Mouse (Mus musculus) thymus, adult 2 months (tissue): ENCODE data around the gene Auts2. TPM values are rescaled to one million over a fixed set of nuclear protein-coding genes. Genes with fewer than 3 reads are reported as not detected.

ENCODE experiments used
- DNase-seq: peaks from one replicate; pipeline ENCODE4 v3.0.0; 2021
- H3K27ac ChIP-seq: fragments of 200-500 bp; 2 replicates; pipeline ENCODE4 v1.5.1; 2012; ENCODE audit warnings: low read length, control low read depth; ENCODE audit not compliant: control insufficient read depth, insufficient read depth
- H3K27me3 ChIP-seq: fragments of 200-500 bp; 2 replicates; pipeline ENCODE4 v1.6.1; 2012; ENCODE audit warnings: mild to moderate bottlenecking, low read length, moderate library complexity, mixed read lengths; ENCODE audit not compliant: control insufficient read depth, insufficient read depth
- H3K36me3 ChIP-seq: fragments of 200-500 bp; 2 replicates; pipeline ENCODE4 v1.6.1; 2012; ENCODE audit warnings: mild to moderate bottlenecking, low read length, moderate library complexity; ENCODE audit not compliant: control insufficient read depth, insufficient read depth
- H3K4me1 ChIP-seq: fragments of 200-500 bp; replicated peaks from 2 replicates; pipeline ENCODE4 v1.6.1; 2012; ENCODE audit warnings: low read length; ENCODE audit not compliant: control insufficient read depth, insufficient read depth
- H3K4me3 ChIP-seq: fragments of 200-500 bp; 2 replicates; pipeline ENCODE4 v1.5.1; 2012; ENCODE audit warnings: mild to moderate bottlenecking, low read length, control low read depth, moderate library complexity; ENCODE audit not compliant: control insufficient read depth, insufficient read depth
- CTCF ChIP-seq: fragments of 200-500 bp; IDR thresholded peaks from 2 replicates; pipeline ENCODE4 v1.5.1; 2012; ENCODE audit warnings: mild to moderate bottlenecking, control low read depth, low read length, moderate library complexity, borderline replicate concordance; ENCODE audit not compliant: control insufficient read depth, poor library complexity, insufficient read depth; ENCODE audit errors: extremely low read depth
- POLR2A ChIP-seq: fragments of 200-500 bp; IDR thresholded peaks from 2 replicates; pipeline ENCODE4 v1.6.1; 2012; ENCODE audit warnings: mild to moderate bottlenecking, low read length, control low read depth, moderate library complexity; ENCODE audit not compliant: control insufficient read depth, poor library complexity, insufficient read depth; ENCODE audit errors: extremely low read depth
- WGBS: fragments of 180-500 bp; shearing (Covaris S2); methylation state at CpG from one replicate; pipeline ENCODE4 v1.1.7; 2018; 5-methylcytosine and 5-hydroxymethylcytosine counted together
- polyA plus RNA-seq: library from polyadenylated mRNA; depleted of rRNA; stranded (reverse); fragments of >200 nt; gene quantifications from 2 replicates; pipeline ENCODE4 v1.2.3, GENCODE M21; 2012

Auts2 gene
- polyA plus RNA-seq, 1 experiment = 4.9 TPM

- no peaks in the 10 kb centered on the region for H3K4me1 ChIP-seq
- no peak for TF ChIP-seq CTCF
- no peak for TF ChIP-seq POLR2A
- H3K36me3 ChIP-seq = no peaks in the 10 kb centered on the region
- 81% methylated on average over 1 of the region's 1 CpGs for WGBS
- no peak overlapping the region for H3K27ac ChIP-seq
- no peak for DNase-seq
- no peaks in the 10 kb centered on the region for H3K27me3 ChIP-seq
- no peak overlapping the region for H3K4me3 ChIP-seq
Observed at GRCm38 (mm10) chr5:131546414-131546813, 996.7 kb downstream of the Auts2 start.

DNA sequence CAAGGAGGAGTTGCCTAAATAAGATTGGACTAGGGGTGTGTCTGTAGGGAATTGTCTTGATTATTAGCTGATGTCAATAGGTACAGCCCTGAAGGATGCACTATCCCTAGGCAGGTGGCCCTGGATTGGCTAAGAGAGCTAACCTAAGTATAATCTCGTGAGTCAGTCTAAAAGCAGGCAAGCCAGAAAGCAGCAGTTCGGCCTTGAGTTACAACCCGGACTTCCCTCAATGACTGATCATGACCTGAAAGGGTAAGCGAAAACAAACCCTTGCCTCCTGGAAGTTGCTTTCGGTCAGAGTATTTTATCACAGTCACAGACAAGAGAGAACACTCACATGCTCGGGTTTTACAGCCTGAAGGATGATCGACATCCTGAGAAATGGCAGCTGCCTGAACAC is 998.8 kb downstream of the Auts2 start:
- no peak overlapping the region for H3K27ac ChIP-seq
- WGBS = 95% methylated on average over 7 of the region's 7 CpGs
- H3K4me3 ChIP-seq = no peak overlapping the region
- DNase-seq = no peak
- no peaks in the 10 kb centered on the region for H3K36me3 ChIP-seq
- H3K27me3 ChIP-seq = no peaks in the 10 kb centered on the region
- no peaks in the 10 kb centered on the region for H3K4me1 ChIP-seq
- TF ChIP-seq CTCF = no peak
- TF ChIP-seq POLR2A = no peak

GRCm38 (mm10) chr5:131538311-131538915 is 1004.7 kb downstream of the Auts2 start:
- Histone ChIP-seq H3K36me3 (no peaks in the 10 kb centered on the region), H3K27me3 (peaks cover 6% of the 10 kb centered on the region; the same call in 1 of the 2 replicates), H3K4me3 (peak overlapping the region; percentile 20), H3K27ac (no peak overlapping the region), H3K4me1 (no peaks in the 10 kb centered on the region)
- WGBS = 2% methylated on average over 67 of the region's 68 CpGs
- TF ChIP-seq CTCF (no peak), POLR2A (no peak)
- DNase-seq = no peak

GRCm38 (mm10) chr5:131537831-131538310 is 1005.3 kb downstream of the Auts2 start:
- 1% methylated on average over 47 of the region's 48 CpGs for WGBS
- Histone ChIP-seq H3K4me3 (peak overlapping the region; percentile 20), H3K36me3 (no peaks in the 10 kb centered on the region), H3K27me3 (peaks cover 6% of the 10 kb centered on the region; the same call in 1 of the 2 replicates), H3K4me1 (no peaks in the 10 kb centered on the region), H3K27ac (no peak overlapping the region)
- no peak for DNase-seq
- no peak for TF ChIP-seq CTCF
- TF ChIP-seq POLR2A = no peak

DNA sequence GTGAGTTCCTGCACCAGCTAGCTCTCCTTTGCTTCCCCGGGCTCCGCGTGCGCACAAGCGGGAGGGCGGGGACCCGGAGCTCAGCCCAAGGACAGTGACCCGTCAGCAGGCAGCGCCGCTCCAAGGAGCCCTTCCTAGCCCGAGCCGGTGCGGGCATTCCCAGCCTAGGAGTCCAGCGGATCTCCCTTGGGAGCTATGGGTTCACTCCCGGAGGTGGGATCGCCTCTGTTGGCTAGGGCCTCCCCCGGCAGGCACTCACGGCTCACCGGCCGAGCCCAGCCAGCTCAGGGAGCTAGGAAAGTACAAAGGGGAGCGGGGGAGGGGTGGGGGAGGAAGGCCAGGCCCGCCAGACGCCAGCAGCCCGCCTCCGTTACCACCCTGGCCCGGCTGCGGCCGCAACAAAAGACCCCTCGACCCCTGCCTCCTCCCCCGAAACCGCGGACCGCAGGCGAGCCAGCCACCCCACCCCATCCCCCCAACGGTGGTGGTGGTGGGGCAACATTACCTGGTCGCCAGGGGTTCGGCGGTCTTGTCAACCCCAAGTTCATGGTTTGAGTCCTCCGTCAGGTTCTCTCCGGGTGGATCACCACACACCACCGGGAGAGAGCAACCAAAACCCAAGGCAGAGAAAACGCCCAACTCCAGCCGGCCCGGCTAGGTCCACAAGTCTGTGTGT is 1005.9 kb downstream of the Auts2 start:
- TF ChIP-seq POLR2A (no peak), CTCF (no peak)
- Histone ChIP-seq H3K27me3 (peaks cover 6% of the 10 kb centered on the region; the same call in 1 of the 2 replicates), H3K36me3 (no peaks in the 10 kb centered on the region), H3K4me3 (0 out of 2 replicates have a peak overlapping the region, but pooled peaks have one; percentile 20), H3K27ac (no peak overlapping the region), H3K4me1 (no peaks in the 10 kb centered on the region)
- WGBS = 3% methylated on average over 44 of the region's 44 CpGs
- DNase-seq = no peak

- no peak for DNase-seq
- no peaks in the 10 kb centered on the region for H3K36me3 ChIP-seq
- no peak overlapping the region for H3K27ac ChIP-seq
- TF ChIP-seq POLR2A = no peak
- no peak for TF ChIP-seq CTCF
- peaks cover 6% of the 10 kb centered on the region; the same call in 1 of the 2 replicates for H3K27me3 ChIP-seq
- H3K4me1 ChIP-seq = no peaks in the 10 kb centered on the region
- 93% methylated on average over 6 of the region's 6 CpGs for WGBS
- H3K4me3 ChIP-seq = no peak overlapping the region
Observed at GRCm38 (mm10) chr5:131535752-131536151, 1007.4 kb downstream of the Auts2 start.

- DNase-seq = no peak
- 36% methylated on average over 3 of the region's 3 CpGs for WGBS
- Histone ChIP-seq H3K27ac (no peak overlapping the region), H3K36me3 (no peaks in the 10 kb centered on the region), H3K4me3 (no peak overlapping the region), H3K27me3 (peaks cover 6% of the 10 kb centered on the region; the same call in 1 of the 2 replicates), H3K4me1 (no peaks in the 10 kb centered on the region)
- TF ChIP-seq POLR2A (no peak), CTCF (no peak)
Observed at GRCm38 (mm10) chr5:131533815-131534214, 1009.3 kb downstream of the Auts2 start.
